Mouse (Mus musculus): ENCODE measurements around the gene Chchd10. TPM values are rescaled to one million over a fixed set of nuclear protein-coding genes. Genes with fewer than 3 reads are reported as not detected.

Gene Chchd10
- 128 and 210 TPM in 2 replicates for polyA plus RNA-seq (2015; fragmentation: Nextera tagmentation; extraction: Ambion mirVana)

GRCm38 (mm10) chr10:75932891-75933290 lies at the start of gene Chchd10:
TSS of gene Chchd10 (plus strand) at chr10:75933130.

GRCm38 (mm10) chr10:75893089-75893750 lies 39.7 kb upstream of the Chchd10 start, which contains the start of gene Derl3:
TSS of gene Derl3 (plus strand) at chr10:75893413.

DNA sequence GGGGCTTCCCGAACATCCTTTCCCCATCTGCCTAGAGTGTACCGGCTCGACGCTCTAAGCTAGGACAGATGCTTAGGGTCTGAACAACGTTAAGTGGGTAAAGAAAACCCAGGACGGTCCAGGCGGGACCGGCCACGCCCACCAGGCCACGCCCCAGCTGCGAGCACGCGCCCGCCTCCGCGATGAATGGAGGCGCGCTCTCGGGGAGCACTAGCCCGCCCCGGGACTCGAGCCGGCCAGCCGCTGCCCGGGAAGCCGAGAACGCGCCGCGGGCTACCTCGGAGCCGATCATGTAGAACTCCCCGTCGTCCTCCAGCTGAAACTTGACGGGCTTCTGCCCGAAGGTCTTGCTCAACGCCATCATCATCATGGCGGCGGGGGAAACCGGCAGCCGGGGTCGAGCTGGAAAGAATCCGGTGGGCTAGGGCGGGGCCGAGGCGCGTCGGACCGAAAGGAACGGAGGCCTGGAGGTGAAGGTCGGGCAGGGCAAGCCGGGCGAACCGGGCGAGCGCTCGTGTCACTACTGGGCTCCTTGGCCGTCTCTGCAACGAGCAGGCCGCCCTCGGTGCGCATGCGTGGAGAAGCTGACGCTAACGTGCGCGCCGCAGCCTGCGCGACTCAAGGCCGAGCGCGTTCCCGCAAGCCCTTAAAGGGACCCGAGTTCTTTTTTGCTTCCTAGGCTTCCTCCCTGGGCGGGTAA lies 11.8 kb upstream of the Chchd10 start, which contains the start of gene Smarcb1:
Smarcb1 (minus strand) TSS at position 592 of the 700 bp plus-strand sequence.

DNA sequence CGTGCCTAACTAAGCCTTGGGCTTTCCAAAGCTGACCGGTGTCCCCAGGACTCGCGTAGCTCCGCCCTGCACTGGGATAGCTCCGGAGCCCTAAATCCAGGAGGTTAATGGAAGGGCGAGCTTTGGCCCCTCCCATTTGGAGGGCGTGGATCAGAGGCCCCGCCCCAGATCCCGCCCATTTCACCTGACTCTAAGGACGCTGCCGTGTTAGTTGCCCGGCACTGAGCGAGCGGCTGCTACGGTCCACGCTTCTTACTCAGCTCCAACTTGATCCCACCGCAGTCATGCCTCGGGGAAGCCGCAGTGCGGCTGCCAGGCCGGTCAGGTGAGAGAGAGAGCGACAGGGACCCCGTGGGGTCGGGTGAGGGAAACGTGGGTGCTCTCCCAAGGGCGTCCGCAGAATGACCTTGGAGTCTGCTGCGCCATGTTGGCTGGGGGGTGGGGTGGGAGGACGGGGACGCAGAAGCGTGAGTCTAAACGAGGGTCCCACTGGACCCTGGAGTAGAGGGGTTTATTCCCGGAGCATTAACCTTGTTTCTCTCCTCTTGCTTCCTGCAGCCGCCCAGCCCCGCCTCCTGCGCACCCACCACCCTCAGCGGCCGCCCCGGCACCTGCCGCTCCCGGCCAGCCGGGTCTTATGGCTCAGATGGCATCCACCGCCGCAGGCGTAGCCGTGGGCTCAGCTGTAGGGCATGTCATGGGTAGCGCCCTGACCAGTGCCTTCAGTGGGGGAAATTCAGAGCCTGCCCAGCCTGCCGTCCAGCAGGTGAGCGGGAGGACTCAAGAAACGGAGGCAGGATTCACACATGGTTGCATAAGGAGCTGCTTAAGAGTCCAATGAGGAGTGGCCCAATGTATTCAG lies 3.0 kb downstream of the Chchd10 start, which contains the start of gene Mmp11:
Mmp11 (minus strand) TSS at position 817 of the 862 bp plus-strand sequence.

GRCm38 (mm10) chr10:75940520-75940919 lies 7.6 kb downstream of the Chchd10 start, which contains the start of gene Gm867:
TSS of gene Gm867 (minus strand) at chr10:75940672.

DNA sequence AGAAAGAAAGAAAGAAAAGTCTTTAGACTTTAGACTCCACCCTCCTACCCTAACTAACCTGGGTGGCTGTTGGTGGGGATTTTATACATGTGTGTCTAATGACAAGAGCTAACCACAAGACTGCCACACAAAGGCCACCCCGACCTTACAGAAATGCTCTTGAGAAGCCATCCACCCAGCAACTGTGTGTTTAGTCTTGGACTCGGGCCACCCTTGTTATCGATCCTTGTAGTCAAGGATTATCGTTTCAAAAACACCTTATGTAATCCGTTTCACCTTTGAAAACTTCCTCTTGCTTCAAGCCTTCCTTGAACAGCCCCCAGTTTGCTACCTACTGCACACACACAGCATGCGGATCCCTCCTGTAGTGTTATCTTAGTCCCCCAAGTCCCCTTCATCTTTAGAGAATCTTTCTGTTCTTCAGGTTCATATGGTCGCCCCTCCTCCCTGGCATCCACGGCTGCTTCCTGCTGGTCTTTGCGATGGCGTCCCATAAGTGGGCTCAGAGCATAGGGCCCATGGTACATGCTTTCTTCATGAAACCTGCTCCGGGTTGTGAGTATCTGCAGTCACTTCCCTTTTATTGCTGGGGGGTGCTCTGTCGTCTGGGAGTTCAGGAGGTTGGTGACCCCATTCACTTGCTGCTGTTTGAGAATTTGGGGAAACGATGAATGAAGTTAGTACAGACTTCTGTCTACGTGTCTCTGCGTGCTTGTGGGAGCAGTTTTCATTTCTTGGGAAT lies 10.0 kb downstream of the Chchd10 start, which contains the start of gene Vpreb3:
Vpreb3 (plus strand) TSS at position 322 of the 742 bp plus-strand sequence.

GRCm38 (mm10) chr10:75954381-75954811 lies 21.5 kb downstream of the Chchd10 start, which contains the start of gene Gm5134:
TSS of gene Gm5134 (plus strand) at chr10:75954514.

Other genes with a start within 250 kb of the Chchd10 start
- gene Cabin1, start 168.8 kb upstream of the Chchd10 start, polyA plus RNA-seq (2015; fragmentation: Nextera tagmentation; extraction: Ambion mirVana), result 21.4 and 25.9 TPM in 2 replicates
- 81.4 and 106 TPM in 2 replicates for gene Ddt, start 159.7 kb upstream of the Chchd10 start, polyA plus RNA-seq (2015; fragmentation: Nextera tagmentation; extraction: Ambion mirVana)
- 0.22 TPM in 1 of 2 replicates, not detected in the other for gene Gm20441, start 152.2 kb upstream of the Chchd10 start, polyA plus RNA-seq (2015; fragmentation: Nextera tagmentation; extraction: Ambion mirVana)
- gene Gstt3, start 151.7 kb upstream of the Chchd10 start, polyA plus RNA-seq (2015; fragmentation: Nextera tagmentation; extraction: Ambion mirVana), result 12.6 and 16.8 TPM in 2 replicates
- gene Gstt1, start 134.5 kb upstream of the Chchd10 start, polyA plus RNA-seq (2015; fragmentation: Nextera tagmentation; extraction: Ambion mirVana), result 18.9 and 26.1 TPM in 2 replicates
- gene Gstt4, start 110.6 kb upstream of the Chchd10 start, polyA plus RNA-seq (2015; fragmentation: Nextera tagmentation; extraction: Ambion mirVana), result not detected in 2 replicates
- gene Gstt2, start 95.7 kb upstream of the Chchd10 start, polyA plus RNA-seq (2015; fragmentation: Nextera tagmentation; extraction: Ambion mirVana), result 39.0 and 42.7 TPM in 2 replicates
- 540 and 846 TPM in 2 replicates for gene Mif, start 72.9 kb upstream of the Chchd10 start, polyA plus RNA-seq (2015; fragmentation: Nextera tagmentation; extraction: Ambion mirVana)
- gene Derl3, start 39.7 kb upstream of the Chchd10 start, polyA plus RNA-seq (2015; fragmentation: Nextera tagmentation; extraction: Ambion mirVana), result 0.32 and 3.0 TPM in 2 replicates
- 75.4 and 89.9 TPM in 2 replicates for gene Smarcb1, start 11.5 kb upstream of the Chchd10 start, polyA plus RNA-seq (2015; fragmentation: Nextera tagmentation; extraction: Ambion mirVana)
- 15.1 and 23.4 TPM in 2 replicates for gene Mmp11, start 3.4 kb downstream of the Chchd10 start, polyA plus RNA-seq (2015; fragmentation: Nextera tagmentation; extraction: Ambion mirVana)
- gene Gm867, start 7.5 kb downstream of the Chchd10 start, polyA plus RNA-seq (2015; fragmentation: Nextera tagmentation; extraction: Ambion mirVana), result 0.62 and 0.66 TPM in 2 replicates
- gene Vpreb3, start 9.9 kb downstream of the Chchd10 start, polyA plus RNA-seq (2015; fragmentation: Nextera tagmentation; extraction: Ambion mirVana), result 2.9 and 4.8 TPM in 2 replicates
- 0.06 and 0.17 TPM in 2 replicates for gene Gm5134, start 21.4 kb downstream of the Chchd10 start, polyA plus RNA-seq (2015; fragmentation: Nextera tagmentation; extraction: Ambion mirVana)
- gene Zfp280b, start 99.5 kb downstream of the Chchd10 start, polyA plus RNA-seq (2015; fragmentation: Nextera tagmentation; extraction: Ambion mirVana), result 7.1 and 8.8 TPM in 2 replicates
- gene Slc5a4b, start 177.8 kb downstream of the Chchd10 start, polyA plus RNA-seq (2015; fragmentation: Nextera tagmentation; extraction: Ambion mirVana), result 0.06 TPM in 1 of 2 replicates, not detected in the other
- not detected in 2 replicates for gene Slc5a4a, start 214.3 kb downstream of the Chchd10 start, polyA plus RNA-seq (2015; fragmentation: Nextera tagmentation; extraction: Ambion mirVana)